Mouse (Mus musculus) CD8-positive naive resting alpha-beta T cell, adult 2 months (primary cell): ENCODE measurements around the gene Igf2bp3.

Source experiments
- DNase-seq, 2 experiments: peaks; one replicate each; pipeline ENCODE4 v3.0.0; 2022; ENCODE audit warnings: low read depth in 2 of 2, low spot score in 2 of 2

Igf2bp3 gene

DNA sequence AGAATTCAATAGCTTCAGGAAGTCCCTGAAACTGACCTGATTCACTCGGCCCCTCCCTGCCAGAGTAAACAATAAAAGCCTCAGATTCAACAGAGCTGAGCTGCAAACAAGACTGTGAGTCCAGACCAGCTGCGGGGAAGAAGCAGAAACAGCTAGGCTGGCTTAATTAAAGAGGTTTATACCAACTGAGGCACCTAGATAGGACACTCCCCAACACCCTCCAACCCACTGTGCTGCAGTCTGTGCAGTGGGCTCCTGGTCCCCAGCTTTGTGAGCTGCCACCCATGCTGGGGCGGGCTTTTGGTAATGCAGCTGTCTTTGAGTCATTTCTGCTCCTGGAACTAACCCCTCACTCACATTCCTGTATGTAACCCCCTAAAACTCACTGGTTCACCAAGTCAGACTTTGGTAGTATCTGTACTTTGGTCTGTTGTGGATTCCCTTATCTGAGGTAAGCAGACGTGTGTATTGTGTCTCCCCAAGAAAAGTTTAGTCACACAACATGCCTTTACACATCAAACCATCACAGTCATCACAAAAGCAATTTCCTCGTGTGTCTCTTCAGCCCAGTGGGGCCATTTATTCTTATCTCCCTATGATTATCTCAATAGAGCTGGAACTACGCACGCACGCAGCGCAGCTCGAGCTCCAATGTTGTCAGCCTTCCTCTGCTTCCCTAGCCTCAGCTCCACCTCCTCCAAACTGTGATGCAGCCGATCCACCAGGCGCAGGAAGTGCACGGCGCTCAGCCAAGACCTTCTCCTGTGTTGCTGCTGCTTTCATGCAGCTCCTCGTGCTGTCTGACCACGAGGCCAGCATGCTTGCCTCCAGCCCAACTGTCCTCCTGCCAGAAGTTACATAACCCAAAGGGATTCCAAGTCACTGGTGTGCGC is 76.4 kb downstream of the Igf2bp3 start:
- DNase-seq: no peak

DNA sequence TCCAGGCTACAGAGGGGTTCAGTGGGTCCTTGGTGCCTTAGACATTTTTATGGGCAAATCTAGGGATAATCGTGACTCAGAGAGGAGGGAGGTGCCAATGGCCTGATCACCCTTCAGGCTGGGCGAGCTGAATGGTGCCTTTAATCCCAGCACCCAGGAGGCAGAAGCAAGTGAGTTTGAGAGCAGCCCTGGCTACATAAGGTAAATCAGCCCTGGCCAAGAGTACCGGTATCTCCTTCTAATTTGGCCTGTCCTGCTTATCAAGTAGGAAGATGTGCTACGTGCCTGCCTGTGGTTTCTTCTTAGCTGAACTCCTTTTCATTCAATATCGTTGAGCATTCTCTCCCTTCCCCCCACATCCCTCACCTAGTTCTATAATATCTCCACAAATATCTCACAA is 78.0 kb downstream of the Igf2bp3 start:
- DNase-seq: no peak

DNA sequence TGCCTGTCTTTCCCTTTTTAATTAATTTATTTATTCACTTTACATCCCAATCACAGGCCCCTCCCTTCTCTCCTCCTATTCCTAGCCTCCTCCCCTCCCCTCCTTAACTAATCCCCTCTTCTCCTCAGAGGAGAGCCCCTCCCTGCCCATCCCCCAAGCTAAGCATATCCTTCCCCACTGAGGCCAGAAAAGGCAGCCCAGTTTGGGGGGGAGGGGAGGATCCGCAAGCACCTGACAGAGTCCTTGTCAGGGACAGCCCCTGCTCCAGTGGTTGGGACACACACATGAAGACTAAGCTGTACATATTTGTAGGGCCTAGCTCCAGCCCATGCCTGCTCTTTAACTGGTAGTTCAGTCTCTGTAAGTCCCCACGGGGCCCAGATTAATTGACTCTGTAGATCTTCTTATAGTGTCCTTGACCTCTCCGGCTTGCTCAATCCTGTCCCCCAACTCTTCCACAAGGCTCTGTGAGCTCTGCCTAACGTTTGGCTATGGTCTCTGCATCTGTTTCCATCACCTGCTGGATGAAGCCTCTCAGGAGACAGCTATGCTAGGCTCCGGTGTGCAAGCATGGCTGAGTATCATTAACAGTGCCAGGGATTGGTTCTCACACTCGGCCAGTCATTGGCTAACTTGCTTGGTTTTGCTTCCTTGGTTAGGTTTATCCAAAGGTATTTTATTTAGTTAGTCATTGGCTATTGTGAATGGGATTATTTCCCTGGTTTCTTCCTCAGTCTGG is 82.2 kb downstream of the Igf2bp3 start:
- DNase-seq: no peak

DNA sequence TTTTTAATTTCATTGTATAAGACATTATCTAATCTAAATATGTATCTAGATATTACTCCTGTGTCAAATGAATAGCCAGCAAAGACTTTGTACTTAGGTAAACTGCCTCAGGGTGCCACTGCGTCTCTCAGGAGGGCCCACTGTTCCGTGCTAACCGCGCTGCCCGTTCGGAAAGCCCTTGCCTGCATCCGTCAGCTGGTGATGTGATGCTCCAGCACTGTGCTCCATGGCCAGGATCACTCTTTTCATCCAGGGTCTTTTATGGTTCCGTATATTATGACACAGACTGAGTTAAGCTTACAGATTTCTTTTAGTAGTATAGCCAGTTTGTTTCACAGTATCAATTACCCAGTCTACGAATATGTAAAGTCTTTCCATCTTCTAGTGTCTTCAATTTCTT is 82.9 kb downstream of the Igf2bp3 start:
- DNase-seq: no peak

DNA sequence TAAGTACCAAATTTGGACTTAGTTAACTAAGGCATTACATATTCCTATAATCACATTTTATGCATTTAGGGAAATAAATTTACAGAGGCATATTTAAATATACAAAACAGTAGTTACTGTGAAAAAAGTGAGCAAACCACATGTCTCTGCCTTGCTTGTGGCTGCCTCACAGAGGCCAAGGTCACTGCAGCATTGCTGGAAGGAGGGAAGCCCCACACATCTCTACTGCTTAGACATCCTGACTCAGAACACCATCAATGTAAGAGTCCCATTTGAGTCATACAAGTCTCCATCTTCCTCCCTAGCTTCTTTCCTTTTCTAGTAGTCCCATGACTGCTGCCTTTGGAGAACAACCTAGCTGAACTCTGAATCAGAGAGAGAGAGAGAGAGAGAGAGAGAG is 84.4 kb downstream of the Igf2bp3 start:
- no peak for DNase-seq

DNA sequence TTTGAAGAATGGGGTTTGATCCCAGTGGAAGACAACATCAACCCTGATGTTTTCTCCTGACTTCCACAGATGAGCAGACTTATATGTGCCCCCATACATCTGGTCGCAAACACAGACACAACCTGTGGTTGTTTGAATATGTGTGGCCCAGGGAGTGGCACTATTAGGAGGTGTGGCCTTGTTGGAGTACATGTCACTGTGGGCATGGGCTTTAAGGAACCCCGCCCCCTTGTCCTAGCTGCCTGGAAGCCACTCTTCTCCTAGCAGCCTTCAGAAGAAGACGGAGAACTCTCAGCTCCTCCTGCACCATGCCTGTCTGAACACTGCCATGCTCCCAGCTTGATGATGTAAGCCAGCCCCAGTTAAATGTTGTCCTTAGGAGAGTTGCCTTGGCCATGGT is 94.4 kb downstream of the Igf2bp3 start:
- DNase-seq: no peak

DNA sequence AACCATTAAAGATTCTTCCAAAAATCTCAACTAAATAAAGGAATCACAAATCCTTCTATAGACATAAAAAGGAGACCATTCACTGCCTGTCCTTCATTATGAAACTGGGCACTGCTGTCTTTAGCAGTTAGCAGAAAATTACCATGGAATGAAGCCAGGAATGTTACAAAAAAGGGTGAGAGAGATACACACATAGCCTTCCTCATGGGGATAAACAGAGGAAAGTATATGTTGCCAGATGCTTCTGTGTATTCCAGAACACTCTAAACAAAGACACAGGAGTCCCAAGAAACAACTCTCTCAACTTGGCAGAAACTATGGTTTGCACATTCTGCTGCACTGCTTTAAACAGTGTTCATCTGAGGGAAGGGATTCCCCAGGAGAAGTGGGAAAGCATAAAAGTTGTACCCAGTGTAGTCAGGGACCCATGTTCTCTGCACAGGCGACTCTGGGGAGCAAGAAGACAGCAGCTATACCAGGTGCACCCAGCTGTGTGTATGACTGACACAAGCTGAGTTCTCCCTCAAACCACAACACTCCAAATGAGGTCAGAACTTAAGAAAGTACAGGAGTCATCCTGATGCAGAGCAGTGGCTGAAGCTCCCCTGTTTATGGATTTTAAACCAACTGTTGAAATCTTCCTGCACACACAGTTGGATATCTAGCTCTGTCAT is 95.2 kb downstream of the Igf2bp3 start:
- no peak for DNase-seq

DNA sequence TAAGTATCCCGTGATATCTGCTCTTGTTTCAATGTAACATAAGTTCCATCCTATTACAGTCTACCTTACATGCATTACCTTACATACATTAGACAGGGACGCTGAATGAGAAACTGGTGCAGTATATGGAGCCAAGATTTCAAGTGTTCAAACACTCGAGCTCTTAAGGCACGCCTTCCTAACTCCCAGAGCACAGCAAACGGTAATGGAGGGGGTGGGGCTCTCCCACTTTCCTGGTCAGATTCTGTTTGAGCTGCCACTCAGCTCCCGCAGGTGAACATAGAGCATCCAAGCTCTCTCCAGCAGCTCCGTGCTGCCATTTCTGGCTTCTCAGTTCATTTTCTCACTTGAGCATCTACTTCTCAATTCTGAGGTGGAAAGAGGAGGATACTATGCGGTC is 96.3 kb downstream of the Igf2bp3 start:
- no peak for DNase-seq

DNA sequence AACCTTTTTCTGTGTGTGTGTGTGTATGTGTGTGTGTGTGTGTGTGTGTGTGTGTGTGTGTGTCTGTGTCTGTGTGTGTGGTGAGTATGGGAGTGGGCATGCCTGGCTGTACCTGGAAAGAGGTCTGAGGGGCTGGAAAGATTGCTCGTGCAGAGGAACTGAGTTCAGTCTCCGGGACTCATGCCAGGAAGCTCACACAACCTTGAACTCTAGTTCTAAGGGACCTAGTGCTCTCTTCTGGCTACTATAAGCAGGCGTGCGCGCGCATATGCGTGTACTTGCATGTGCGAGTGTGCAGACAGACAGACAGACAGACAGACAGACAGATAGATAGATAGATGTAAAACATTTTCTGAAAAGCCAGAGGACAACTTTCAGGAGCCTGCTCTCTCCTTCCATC is 98.5 kb downstream of the Igf2bp3 start:
- DNase-seq: no peak

DNA sequence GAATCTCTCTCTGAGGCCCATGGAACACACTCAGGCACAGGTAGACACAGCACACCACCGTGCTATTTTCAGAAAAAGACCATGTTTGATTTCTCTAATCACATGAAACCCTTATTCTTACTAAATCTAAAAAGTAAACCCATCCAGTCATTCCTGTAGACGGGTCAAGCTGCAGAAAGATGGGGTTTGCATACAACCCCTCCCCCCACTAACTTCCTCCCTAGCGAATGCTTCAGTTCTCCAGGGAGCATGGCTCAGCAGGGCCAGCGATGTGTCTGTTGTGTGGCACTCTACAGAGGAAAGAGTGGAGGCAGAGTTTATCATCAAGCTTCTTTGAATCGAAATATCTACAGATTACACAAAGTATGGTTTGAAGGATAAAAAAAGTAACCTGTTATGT is 99.2 kb downstream of the Igf2bp3 start:
- DNase-seq: no peak

DNA sequence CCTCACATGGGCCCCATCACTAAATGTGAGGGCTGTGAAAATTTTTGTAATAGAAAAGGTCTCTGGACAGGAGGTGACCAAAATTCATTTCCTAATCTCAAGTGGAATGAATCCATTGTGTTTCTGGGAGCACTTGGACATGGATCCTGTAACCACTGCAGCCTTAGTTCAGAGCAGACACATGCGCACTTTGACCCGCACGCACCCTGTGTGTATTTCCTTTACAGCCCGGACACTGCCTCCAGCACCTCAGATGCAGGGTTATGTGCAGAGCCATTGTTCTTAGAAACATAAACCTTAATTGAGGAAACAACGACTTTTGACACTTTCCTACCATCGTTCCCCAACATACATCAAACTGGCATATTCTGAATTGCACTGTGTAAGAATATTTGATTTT is 100.3 kb downstream of the Igf2bp3 start:
- DNase-seq: no peak

DNA sequence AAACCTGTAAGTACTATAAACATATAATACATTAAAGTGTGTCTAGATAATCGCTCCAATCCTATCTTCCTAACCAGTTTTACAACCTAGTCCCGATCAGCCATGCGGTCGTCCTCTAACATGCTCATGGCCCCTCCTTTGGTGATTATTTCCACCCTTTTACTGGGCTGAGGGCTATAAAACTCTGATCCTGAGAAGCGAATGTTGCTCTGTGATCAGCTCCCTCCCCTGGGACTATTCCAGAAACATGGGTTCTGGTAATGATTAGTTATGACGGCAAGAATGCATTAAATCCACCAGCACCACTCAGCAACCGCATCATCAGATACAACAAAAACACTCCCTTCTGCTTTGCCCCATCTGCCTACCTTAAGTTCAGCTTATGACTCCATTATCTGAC is 100.9 kb downstream of the Igf2bp3 start:
- no peak for DNase-seq

DNA sequence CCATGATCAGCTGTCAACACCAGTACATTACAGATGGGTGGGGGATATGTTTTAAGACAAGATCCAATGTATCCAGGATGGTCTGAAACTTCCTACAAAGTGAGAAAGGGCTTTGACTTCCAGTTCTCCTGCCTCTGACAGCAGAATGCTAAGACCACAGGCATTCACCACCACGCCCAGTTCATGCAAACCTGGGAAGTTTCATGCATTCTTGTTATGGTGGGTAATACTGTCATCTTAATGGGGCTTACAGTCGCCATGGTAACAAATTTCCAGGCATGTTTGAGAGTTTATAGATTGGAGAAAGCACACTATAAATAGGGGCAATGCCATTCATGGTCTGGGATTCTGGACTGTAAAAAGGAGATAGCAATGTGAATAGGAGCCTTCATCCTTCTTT is 105.6 kb downstream of the Igf2bp3 start:
- no peak for DNase-seq

DNA sequence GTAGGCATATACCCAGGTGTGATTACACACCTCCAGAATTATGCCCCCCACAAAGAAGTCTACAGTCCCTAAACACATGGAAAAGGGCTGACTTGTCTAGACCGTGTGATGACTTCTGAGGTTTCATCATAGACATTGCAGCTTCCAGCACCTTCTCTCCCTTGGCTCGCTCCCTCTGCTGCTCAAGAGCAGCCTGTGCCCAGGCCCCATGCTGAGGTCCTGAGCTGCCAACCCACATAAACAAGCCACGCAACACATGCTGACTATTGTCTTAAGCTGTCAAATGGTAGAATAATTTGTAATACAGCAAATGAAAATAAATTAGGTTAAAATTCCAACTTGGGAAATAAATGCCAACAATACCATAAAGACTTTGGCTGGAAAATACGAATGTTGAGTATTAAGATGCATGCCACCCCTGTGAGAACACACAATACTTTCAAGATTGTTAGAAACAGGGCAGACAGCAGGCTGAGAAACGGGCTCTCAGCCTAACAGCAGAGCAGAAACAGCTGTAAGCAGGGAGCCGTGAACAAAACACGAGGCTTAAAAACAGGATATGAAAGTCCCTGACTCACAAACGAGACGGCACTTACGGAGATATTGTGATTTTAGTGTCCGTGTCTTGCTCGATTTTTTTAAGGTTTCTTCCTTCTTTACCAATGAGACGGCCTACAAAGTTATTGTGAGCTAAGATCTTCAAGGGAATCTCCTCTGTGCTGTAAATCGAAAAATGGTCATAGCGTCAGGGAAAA is 107.8 kb downstream of the Igf2bp3 start:
- no peak for DNase-seq

DNA sequence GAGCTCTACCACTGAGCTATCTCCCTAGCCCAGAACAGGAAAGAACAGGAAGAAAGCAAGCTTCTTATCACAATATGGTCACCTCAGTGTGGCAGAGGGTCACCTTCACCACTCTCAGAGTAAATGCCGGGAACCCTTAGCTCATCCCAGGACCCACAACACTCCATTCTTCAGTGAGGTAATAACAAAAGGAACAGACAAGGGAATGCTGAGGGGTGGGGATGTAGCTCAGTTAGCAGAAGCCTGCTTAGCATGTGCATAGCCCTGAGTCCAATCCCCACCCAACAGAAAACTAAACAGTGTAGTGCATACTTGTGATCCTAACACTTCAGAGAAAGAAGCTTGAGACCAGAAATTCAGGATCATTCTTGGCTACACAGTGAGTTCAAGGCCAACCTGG is 115.7 kb downstream of the Igf2bp3 start:
- no peak for DNase-seq

DNA sequence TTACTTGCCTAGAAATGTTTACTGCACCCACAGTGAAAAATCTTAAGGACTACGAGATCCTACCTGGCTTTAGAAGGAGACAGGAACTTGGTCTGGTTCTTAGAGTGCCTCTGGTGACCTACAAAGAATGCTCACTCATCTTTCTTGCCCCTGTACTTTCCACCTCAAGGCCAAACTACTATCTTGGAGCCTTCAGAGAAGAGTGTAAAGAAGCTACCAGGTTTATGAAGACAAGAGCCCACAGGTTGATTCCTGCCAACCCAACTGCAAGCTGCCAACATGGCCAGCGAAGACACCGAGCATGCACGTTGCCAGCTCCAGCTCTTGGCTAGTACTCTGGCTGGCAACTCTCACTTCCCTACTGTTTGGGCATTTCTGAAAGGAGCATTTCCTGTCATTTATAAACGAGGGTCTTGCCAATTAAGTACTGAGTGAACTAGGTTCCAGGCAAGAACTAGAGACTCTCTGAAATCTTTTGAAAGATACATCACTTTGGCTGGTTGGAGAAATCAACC is 117.1 kb downstream of the Igf2bp3 start:
- DNase-seq: no peak

DNA sequence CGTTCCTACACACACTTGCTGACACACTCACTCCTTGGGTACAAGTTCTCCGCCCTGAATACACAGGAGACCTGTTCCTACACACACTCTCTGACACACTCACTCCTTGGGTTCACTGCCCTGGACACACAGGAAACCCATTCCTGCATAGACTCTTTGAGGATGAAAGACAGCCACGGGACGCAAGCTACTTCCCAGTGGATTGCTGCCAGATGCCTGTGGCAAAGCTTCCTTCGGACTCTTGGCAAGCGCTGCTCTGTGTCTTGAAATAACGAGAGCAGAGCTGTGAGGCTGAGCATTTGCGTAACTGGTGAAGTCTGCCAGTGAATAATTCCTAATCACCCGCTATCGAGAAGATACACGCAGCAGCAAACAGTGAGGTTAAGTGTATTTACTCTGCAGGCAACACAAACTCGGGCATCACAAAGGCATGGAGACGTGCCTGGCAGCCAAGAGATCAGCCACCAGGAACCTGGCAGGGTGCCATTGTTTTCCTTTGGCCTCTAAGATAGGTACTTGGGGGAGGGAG is 117.8 kb downstream of the Igf2bp3 start:
- no peak for DNase-seq

DNA sequence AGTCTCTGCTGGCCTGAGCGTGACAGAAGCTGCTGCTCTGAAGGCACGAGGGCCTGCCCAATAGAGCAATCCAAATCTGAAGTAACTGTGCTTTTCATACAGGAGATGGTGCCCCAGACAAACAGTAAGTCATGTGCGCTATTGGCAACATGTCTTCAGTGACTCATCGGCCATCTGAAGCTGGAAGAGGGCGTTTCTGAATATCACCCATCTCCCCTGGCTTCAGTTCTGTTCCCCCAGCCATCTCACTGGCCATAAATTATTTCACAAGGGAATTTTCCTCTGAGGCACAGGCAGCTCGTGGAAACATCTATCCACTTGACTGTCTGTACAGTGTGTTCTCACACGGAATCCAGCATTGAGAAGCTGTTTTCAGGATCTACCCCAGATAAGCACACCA is 118.3 kb downstream of the Igf2bp3 start:
- no peak for DNase-seq

DNA sequence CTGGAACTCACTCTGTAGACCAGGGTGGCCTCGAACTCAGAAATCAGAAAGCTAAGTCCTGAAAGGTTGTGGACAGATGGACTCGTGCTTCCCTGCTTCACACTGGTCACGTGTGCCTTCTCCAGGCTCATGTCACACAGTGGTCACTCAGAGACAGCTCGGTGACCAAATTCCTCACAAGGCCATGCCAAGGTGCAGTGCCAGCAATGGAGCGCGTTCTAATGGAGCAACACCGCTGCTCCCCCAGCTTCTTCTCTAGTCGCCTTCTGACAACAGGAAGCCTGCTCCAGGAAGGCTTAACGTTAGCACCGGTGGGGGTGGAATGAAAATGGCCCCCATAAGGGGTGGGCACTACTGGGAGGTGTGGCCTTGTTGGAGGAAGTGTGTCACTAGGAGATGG is 119.8 kb downstream of the Igf2bp3 start:
- DNase-seq: no peak

DNA sequence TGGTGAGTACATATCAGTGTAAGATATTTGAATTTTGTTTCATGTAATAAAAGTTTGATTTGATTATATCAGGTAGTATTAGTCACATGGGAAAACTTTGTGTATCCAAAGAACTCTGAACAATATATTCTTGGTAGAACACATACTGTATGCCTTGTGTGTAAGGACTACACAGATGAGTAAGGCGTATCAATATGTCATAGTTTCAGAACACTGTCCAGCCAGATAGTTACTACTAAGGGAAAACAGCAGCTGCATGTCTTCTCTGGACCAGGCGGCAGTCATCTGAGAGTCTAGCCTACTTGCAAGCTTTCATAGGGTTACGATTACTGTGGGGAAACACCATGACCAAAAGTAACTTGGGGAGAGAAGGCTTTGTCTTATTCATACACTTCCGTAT is 131.7 kb downstream of the Igf2bp3 start:
- DNase-seq: no peak

DNA sequence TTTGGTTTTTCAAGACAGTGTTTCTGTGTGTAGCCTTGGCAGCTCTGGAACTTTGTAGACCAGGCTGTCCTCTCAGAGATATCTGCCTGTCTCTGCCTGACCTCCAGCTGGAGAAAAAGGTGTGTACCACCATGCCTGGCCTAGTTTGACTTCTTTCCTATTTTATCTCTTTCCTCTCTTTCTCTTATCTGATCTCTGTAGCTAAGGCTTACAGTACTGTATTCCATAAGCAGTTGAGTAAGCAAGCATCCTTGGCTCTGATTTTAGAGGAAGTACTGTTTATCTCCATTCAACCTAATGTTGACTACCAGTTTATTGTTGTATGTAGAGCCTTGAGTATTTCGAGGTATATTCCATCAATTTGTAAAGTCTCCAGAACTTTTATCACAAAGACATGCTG is 135.4 kb downstream of the Igf2bp3 start:
- DNase-seq: no peak
